Mouse (Mus musculus): ENCODE results near the gene Pcbp4.

DNA sequence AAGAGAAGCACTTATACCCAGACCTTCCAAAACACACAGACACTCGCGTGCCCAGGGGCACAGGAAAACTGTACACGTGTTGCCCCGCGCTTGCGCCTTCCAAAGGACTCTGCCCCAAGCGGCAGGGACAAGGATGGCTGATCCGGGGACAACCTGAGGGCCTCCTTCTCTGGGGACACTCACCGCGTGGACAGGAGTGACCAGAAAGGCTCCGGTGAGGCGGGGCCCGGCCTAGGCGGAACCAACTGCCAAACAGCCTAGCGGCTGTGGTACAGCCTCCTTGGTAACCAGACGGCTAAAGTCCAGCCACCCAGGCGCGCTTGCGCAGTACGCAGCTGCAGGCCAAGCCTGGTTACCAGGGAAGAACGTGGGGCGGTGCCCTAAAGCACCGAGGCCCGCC, 5.7 kb upstream of the Pcbp4 start, which contains the start of the genes Abhd14b and Abhd14a:
- TF ChIP-seq CTCF (IDR thresholded peaks at IDR 0.05; ENCODE audit: borderline replicate concordance, control insufficient read depth, extremely low read depth, insufficient read depth, low read length, poor library complexity): peak; percentile 84
- no peak for TF ChIP-seq POLR2A (IDR thresholded peaks at IDR 0.05; ENCODE audit: control insufficient read depth, extremely low read depth, insufficient read depth, low read length, poor library complexity)

Measured in thymus, adult 2 months (tissue).